In the genomic region with DNA sequence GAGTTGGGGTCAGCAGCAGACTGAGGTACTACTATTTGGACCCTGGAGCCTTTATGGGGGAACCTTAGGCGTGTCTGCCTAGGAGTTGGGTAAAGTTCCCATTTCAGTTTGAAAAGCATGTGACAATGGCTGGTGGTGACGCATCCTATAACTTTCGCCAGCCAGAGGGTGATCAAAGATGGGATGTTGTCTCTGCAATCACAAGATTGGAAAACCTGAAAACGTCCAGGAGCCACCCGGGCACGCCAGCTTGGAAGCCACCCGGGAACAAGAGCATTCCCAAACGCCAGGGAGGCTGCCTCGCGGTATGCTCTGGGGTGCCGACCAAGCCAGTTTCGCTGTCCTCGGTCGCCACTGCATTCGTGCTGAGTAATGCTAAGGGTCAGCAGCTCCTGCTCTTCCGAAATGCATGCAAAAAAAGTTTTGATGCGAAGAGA, we compare ENCODE assay signal across 8 mouse cellular contexts. TPM values are rescaled to one million over a fixed set of nuclear protein-coding genes. Genes with fewer than 3 reads are reported as not detected.
DNase-seq lines count a peak whose midpoint lies in the region; ATAC-seq lines count a peak whose summit lies in the region.

No protein-coding gene starts in this region.

- intact Hi-C loops in left cerebral cortex, postnatal 4 days (cut with DNase I), result no loop called here
- intact Hi-C loops in left cerebral cortex, postnatal 36 days (cut with DNase I), result no loop called here

- 2% methylated on average over 17 of the region's 17 CpGs for WGBS in forebrain, embryonic 15.5 days
- WGBS in liver, embryonic 13.5 days (ENCODE audit: insufficient replicate concordance), result under 1% methylated on average over 17 of the region's 17 CpGs
- 4% methylated on average over 17 of the region's 17 CpGs for WGBS in stomach, embryonic 14.5 days

- no peak for ATAC-seq in forebrain, embryonic 15.5 days (replicated peaks)
- ATAC-seq in liver, embryonic 13.5 days (ENCODE audit: low read depth), result peak; percentile 20; the same call in 1 of the 2 replicates
- ATAC-seq in stomach, embryonic 14.5 days (ENCODE audit: insufficient number of reproducible peaks, insufficient read depth, low FRiP score, low read depth), result no peak

- peak; percentile 38 for DNase-seq in left cerebral cortex, postnatal 4 days
- DNase-seq in left cerebral cortex, postnatal 36 days (ENCODE audit: low spot score in 2 of 2), result no peak
- DNase-seq in liver, embryonic 13.5 days, result no peak
- DNase-seq in yolk sac, embryonic 10.5 days (ENCODE audit: low spot score), result no peak
- no peak for DNase-seq in cerebellum, postnatal 10 days

- H3K36me3 ChIP-seq in forebrain, embryonic 15.5 days, result peaks cover 5% of the 10 kb centered on the region; the same call in 1 of the 2 replicates
- peaks cover 14% of the 10 kb centered on the region for H3K36me3 ChIP-seq in liver, embryonic 13.5 days
- peaks cover 8% of the 10 kb centered on the region; the same call in 1 of the 2 replicates for H3K36me3 ChIP-seq in stomach, embryonic 14.5 days (ENCODE audit: control insufficient read depth, insufficient read depth, low read length)

- H3K9me3 ChIP-seq in forebrain, embryonic 15.5 days, result no peaks in the 10 kb centered on the region
- no peaks in the 10 kb centered on the region for H3K9me3 ChIP-seq in liver, embryonic 13.5 days (replicated peaks)
- no peaks in the 10 kb centered on the region for H3K9me3 ChIP-seq in stomach, embryonic 14.5 days (ENCODE audit: control insufficient read depth, low read depth, low read length)

- H3K27ac ChIP-seq in brown adipose tissue, adult 24 weeks (replicated peaks; ENCODE audit: low read depth, low read length), result peak overlapping the region; percentile 96
- H3K27ac ChIP-seq in forebrain, embryonic 15.5 days (replicated peaks), result peak overlapping the region; percentile 92
- peak overlapping the region; percentile 93 for H3K27ac ChIP-seq in liver, embryonic 13.5 days
- peak overlapping the region; percentile 89 for H3K27ac ChIP-seq in stomach, embryonic 14.5 days (ENCODE audit: low read length)

- peak overlapping the region; percentile 93 for H3K4me2 ChIP-seq in forebrain, embryonic 15.5 days (replicated peaks)
- peak overlapping the region; percentile 80 for H3K4me2 ChIP-seq in liver, embryonic 13.5 days
- peak overlapping the region; percentile 66 for H3K4me2 ChIP-seq in stomach, embryonic 14.5 days (replicated peaks; ENCODE audit: low read depth, low read length)

- H3K27me3 ChIP-seq in forebrain, embryonic 15.5 days, result no peaks in the 10 kb centered on the region
- no peaks in the 10 kb centered on the region for H3K27me3 ChIP-seq in liver, embryonic 13.5 days
- H3K27me3 ChIP-seq in stomach, embryonic 14.5 days (ENCODE audit: control insufficient read depth, insufficient read depth, low read length), result no peaks in the 10 kb centered on the region

- peak overlapping the region; percentile 64 for H3K9ac ChIP-seq in forebrain, embryonic 15.5 days (replicated peaks)
- peak overlapping the region; percentile 84 for H3K9ac ChIP-seq in liver, embryonic 13.5 days
- peak overlapping the region; percentile 54 for H3K9ac ChIP-seq in stomach, embryonic 14.5 days (replicated peaks; ENCODE audit: low read depth, low read length)

- H3K4me3 ChIP-seq in brown adipose tissue, adult 24 weeks (ENCODE audit: insufficient read depth, low read depth, low read length), result peak overlapping the region; percentile 70
- peak overlapping the region; percentile 57 for H3K4me3 ChIP-seq in forebrain, embryonic 15.5 days
- H3K4me3 ChIP-seq in liver, embryonic 13.5 days (replicated peaks), result peak overlapping the region; percentile 96
- peak overlapping the region; percentile 84 for H3K4me3 ChIP-seq in stomach, embryonic 14.5 days (ENCODE audit: low read depth, low read length)

- peaks cover 17% of the 10 kb centered on the region for H3K4me1 ChIP-seq in brown adipose tissue, adult 24 weeks (ENCODE audit: control insufficient read depth, insufficient read depth, insufficient read length, low read length)
- peaks cover 25% of the 10 kb centered on the region for H3K4me1 ChIP-seq in forebrain, embryonic 15.5 days
- H3K4me1 ChIP-seq in liver, embryonic 13.5 days (replicated peaks), result peaks cover 50% of the 10 kb centered on the region
- peaks cover 15% of the 10 kb centered on the region; the same call in 1 of the 2 replicates for H3K4me1 ChIP-seq in stomach, embryonic 14.5 days (ENCODE audit: control insufficient read depth, insufficient read depth, low read length)

RNA-seq across cellular contexts. Expression of a gene that starts 0.9 kb away (rescaled TPM):
- 10 to 100 TPM; 53.1 to 56.4 TPM for total RNA-seq in left cerebral cortex, postnatal 4 days (2021)
- 10 to 100 TPM; 31.3 to 34.0 TPM for total RNA-seq in left cerebral cortex, postnatal 36 days (2021)
- polyA plus RNA-seq in brown adipose tissue, adult 24 weeks (2012; ENCODE audit: insufficient read depth, insufficient read length, missing spikeins), result 17.0 and 19.4 TPM in 2 replicates
- polyA plus RNA-seq in forebrain, embryonic 15.5 days (2015; fragmentation: Nextera tagmentation; extraction: Ambion mirVana), result 154 and 161 TPM in 2 replicates
- polyA plus RNA-seq in liver, embryonic 13.5 days (2015; fragmentation: Nextera tagmentation; extraction: Ambion mirVana), result 96.5 and 114 TPM in 2 replicates
- 162 and 177 TPM in 2 replicates for polyA plus RNA-seq in stomach, embryonic 14.5 days (2014; fragmentation: Nextera tagmentation; extraction: Ambion mirVana)

RNA-seq across cellular contexts. Expression of a gene that starts 7.6 kb away (rescaled TPM):
- total RNA-seq in left cerebral cortex, postnatal 4 days (2021), result 100 to 1,000 TPM; 124 to 130 TPM
- 100 to 1,000 TPM in 1 of 2 experiments, 10 to 100 TPM in 1; 88.1 to 111 TPM for total RNA-seq in left cerebral cortex, postnatal 36 days (2021)
- polyA plus RNA-seq in brown adipose tissue, adult 24 weeks (2012; ENCODE audit: insufficient read depth, insufficient read length, missing spikeins), result 386 and 509 TPM in 2 replicates
- 257 and 262 TPM in 2 replicates for polyA plus RNA-seq in forebrain, embryonic 15.5 days (2015; fragmentation: Nextera tagmentation; extraction: Ambion mirVana)
- 184 and 205 TPM in 2 replicates for polyA plus RNA-seq in liver, embryonic 13.5 days (2015; fragmentation: Nextera tagmentation; extraction: Ambion mirVana)
- polyA plus RNA-seq in stomach, embryonic 14.5 days (2014; fragmentation: Nextera tagmentation; extraction: Ambion mirVana), result 463 and 507 TPM in 2 replicates

RNA-seq across cellular contexts. Expression of a gene that starts 45.6 kb away (rescaled TPM):
- 100 to 1,000 TPM; 228 to 243 TPM for total RNA-seq in left cerebral cortex, postnatal 4 days (2021)
- 100 to 1,000 TPM; 215 to 224 TPM for total RNA-seq in left cerebral cortex, postnatal 36 days (2021)
- 730 and 804 TPM in 2 replicates for polyA plus RNA-seq in brown adipose tissue, adult 24 weeks (2012; ENCODE audit: insufficient read depth, insufficient read length, missing spikeins)
- polyA plus RNA-seq in forebrain, embryonic 15.5 days (2015; fragmentation: Nextera tagmentation; extraction: Ambion mirVana), result 320 and 352 TPM in 2 replicates
- polyA plus RNA-seq in liver, embryonic 13.5 days (2015; fragmentation: Nextera tagmentation; extraction: Ambion mirVana), result 150 and 155 TPM in 2 replicates
- 1,638 and 1,722 TPM in 2 replicates for polyA plus RNA-seq in stomach, embryonic 14.5 days (2014; fragmentation: Nextera tagmentation; extraction: Ambion mirVana)
